Mouse (Mus musculus): ENCODE results near the gene Gm17657. TPM values are rescaled to one million over a fixed set of nuclear protein-coding genes. Genes with fewer than 3 reads are reported as not detected.

Gene Gm17657
- polyA plus RNA-seq, 1 experiment from 2014 or later: not detected

DNA sequence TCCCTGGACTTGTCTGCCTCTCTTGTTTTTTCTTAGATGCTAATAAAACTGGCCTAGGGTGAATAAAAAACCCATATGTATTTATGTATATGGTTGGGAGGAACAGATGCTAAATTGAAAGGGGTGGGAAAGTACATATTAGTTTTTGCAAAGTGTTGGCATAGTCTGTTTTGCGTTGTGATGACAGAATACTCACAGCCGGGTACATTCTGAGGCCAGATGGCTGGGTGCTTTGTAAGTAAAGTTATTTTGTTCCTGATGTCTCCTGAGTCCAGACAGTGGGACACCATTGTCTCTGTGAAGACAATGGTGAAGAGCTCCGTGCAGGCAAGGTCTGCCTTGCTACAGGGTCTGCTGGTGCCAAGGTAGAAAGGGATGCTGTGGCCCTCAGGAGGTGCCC lies 35.3 kb upstream of the Gm17657 start:
- H3K36me3 ChIP-seq (replicated peaks; ENCODE audit: control insufficient read depth, insufficient read depth, low read depth, low read length): no peaks in the 10 kb centered on the region
- H3K9ac ChIP-seq (replicated peaks; ENCODE audit: low read length): no peak overlapping the region
- H3K9me3 ChIP-seq (replicated peaks; ENCODE audit: control insufficient read depth, low read length): no peaks in the 10 kb centered on the region
- ATAC-seq (replicated peaks; ENCODE audit: insufficient number of reproducible peaks, low FRiP score, low TSS enrichment, low read depth) (no peak), DNase-seq (ENCODE audit: low spot score) (no peak)
- H3K4me3 ChIP-seq (ENCODE audit: low read depth, low read length): no peak overlapping the region
- WGBS: 87% methylated on average over 3 of the region's 3 CpGs
- H3K27me3 ChIP-seq (ENCODE audit: control insufficient read depth, insufficient read depth, low read length): no peaks in the 10 kb centered on the region
- H3K4me1 ChIP-seq (ENCODE audit: control insufficient read depth, insufficient read depth, low read length): no peaks in the 10 kb centered on the region
- no peak overlapping the region for H3K4me2 ChIP-seq (ENCODE audit: low read depth, low read length)
- H3K27ac ChIP-seq (replicated peaks; ENCODE audit: low read depth, low read length): no peak overlapping the region

DNA sequence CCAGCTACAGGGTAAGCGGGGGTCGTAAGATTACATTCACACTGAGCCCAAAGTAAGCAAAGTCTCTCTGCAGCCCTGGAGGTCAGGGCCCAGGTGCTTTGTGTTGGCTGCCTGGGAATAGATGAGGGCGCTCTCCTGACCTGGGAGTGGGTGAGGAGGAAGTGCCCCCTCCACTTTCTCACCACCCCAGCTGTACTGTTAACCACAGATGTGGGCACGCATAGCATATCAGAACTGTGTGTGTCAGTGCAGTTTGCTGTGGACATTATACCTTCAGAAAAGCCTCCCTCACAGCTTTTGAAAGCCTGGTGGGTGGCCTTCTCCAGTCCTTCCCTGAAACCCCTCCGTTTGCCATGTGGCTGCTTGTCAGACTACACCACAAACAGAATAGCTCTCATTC lies 34.9 kb upstream of the Gm17657 start:
- H3K4me2 ChIP-seq (ENCODE audit: low read depth, low read length): no peak overlapping the region
- no peak overlapping the region for H3K4me3 ChIP-seq (ENCODE audit: low read depth, low read length)
- no peak overlapping the region for H3K27ac ChIP-seq (replicated peaks; ENCODE audit: low read depth, low read length)
- no peak for DNase-seq (ENCODE audit: low spot score)
- H3K27me3 ChIP-seq (ENCODE audit: control insufficient read depth, insufficient read depth, low read length): no peaks in the 10 kb centered on the region
- no peaks in the 10 kb centered on the region for H3K36me3 ChIP-seq (replicated peaks; ENCODE audit: control insufficient read depth, insufficient read depth, low read depth, low read length)
- 78% methylated on average over 5 of the region's 5 CpGs for WGBS
- no peak for ATAC-seq (replicated peaks; ENCODE audit: insufficient number of reproducible peaks, low FRiP score, low TSS enrichment, low read depth)
- no peaks in the 10 kb centered on the region for H3K4me1 ChIP-seq (ENCODE audit: control insufficient read depth, insufficient read depth, low read length)
- no peak overlapping the region for H3K9ac ChIP-seq (replicated peaks; ENCODE audit: low read length)
- H3K9me3 ChIP-seq (replicated peaks; ENCODE audit: control insufficient read depth, low read length): no peaks in the 10 kb centered on the region

DNA sequence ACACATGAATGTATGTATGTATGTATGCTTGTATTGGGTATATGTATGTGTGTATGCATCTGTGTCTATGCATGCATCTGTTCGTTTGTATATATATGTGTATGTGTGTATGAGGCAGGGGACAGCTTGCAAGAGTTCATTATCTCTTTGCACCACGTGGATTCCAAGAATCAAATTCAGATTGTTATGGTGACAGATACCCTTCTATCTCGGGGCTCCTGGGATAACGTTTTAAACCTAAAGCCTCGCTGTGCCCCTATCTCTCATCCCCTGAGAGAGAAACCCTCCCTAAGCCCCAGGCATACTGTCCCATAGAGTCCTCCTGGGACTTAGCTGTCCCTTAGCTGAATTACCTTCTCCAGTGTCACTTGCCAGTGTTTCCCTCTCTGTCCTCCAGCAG lies 34.1 kb upstream of the Gm17657 start:
- Histone ChIP-seq H3K9me3 (replicated peaks; ENCODE audit: control insufficient read depth, low read length) (no peaks in the 10 kb centered on the region), H3K4me1 (ENCODE audit: control insufficient read depth, insufficient read depth, low read length) (no peaks in the 10 kb centered on the region), H3K27me3 (ENCODE audit: control insufficient read depth, insufficient read depth, low read length) (no peaks in the 10 kb centered on the region), H3K9ac (replicated peaks; ENCODE audit: low read length) (no peak overlapping the region), H3K27ac (replicated peaks; ENCODE audit: low read depth, low read length) (no peak overlapping the region), H3K36me3 (replicated peaks; ENCODE audit: control insufficient read depth, insufficient read depth, low read depth, low read length) (no peaks in the 10 kb centered on the region), H3K4me2 (ENCODE audit: low read depth, low read length) (no peak overlapping the region), H3K4me3 (ENCODE audit: low read depth, low read length) (no peak overlapping the region)
- DNase-seq (ENCODE audit: low spot score): no peak
- no peak for ATAC-seq (replicated peaks; ENCODE audit: insufficient number of reproducible peaks, low FRiP score, low TSS enrichment, low read depth)
- 86% methylated on average over 5 of the region's 5 CpGs for WGBS

GRCm38 (mm10) chr17:29579579-29580126 lies 30.2 kb upstream of the Gm17657 start:
- Histone ChIP-seq H3K36me3 (replicated peaks; ENCODE audit: control insufficient read depth, insufficient read depth, low read depth, low read length) (no peaks in the 10 kb centered on the region; the same call in 1 of the 2 replicates), H3K27me3 (ENCODE audit: control insufficient read depth, insufficient read depth, low read length) (no peaks in the 10 kb centered on the region), H3K9me3 (replicated peaks; ENCODE audit: control insufficient read depth, low read length) (no peaks in the 10 kb centered on the region), H3K9ac (replicated peaks; ENCODE audit: low read length) (no peak overlapping the region), H3K4me3 (ENCODE audit: low read depth, low read length) (no peak overlapping the region), H3K4me1 (ENCODE audit: control insufficient read depth, insufficient read depth, low read length) (no peaks in the 10 kb centered on the region), H3K4me2 (ENCODE audit: low read depth, low read length) (no peak overlapping the region), H3K27ac (replicated peaks; ENCODE audit: low read depth, low read length) (no peak overlapping the region)
- 83% methylated on average over 4 of the region's 4 CpGs for WGBS
- no peak for ATAC-seq (replicated peaks; ENCODE audit: insufficient number of reproducible peaks, low FRiP score, low TSS enrichment, low read depth)
- DNase-seq (ENCODE audit: low spot score): no peak

DNA sequence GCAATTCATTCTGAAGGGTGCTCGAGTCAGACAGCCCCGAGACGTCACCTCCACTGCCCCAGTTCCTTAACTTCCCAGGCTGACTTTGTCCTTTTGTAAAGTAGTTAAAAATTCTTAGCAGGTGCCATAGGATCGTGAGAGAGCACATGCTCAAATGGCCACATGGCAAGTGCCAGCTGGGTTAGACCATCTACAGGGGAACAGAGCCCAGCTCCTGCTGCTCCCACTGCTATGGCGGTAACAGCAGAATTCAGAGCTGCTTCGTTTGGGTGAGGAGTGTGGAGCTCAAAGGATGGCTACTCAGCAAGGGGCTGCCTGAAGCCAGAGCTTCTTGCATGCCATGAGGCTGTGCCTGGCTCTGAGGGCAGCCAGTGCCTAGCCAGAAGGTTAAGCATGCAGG lies 20.4 kb upstream of the Gm17657 start:
- Histone ChIP-seq H3K4me3 (ENCODE audit: low read depth, low read length) (no peak overlapping the region), H3K27ac (replicated peaks; ENCODE audit: low read depth, low read length) (no peak overlapping the region), H3K4me1 (ENCODE audit: control insufficient read depth, insufficient read depth, low read length) (no peaks in the 10 kb centered on the region), H3K9me3 (replicated peaks; ENCODE audit: control insufficient read depth, low read length) (no peaks in the 10 kb centered on the region), H3K36me3 (replicated peaks; ENCODE audit: control insufficient read depth, insufficient read depth, low read depth, low read length) (peaks cover 7% of the 10 kb centered on the region), H3K27me3 (ENCODE audit: control insufficient read depth, insufficient read depth, low read length) (no peaks in the 10 kb centered on the region), H3K4me2 (ENCODE audit: low read depth, low read length) (no peak overlapping the region), H3K9ac (replicated peaks; ENCODE audit: low read length) (no peak overlapping the region)
- WGBS: 92% methylated on average over 6 of the region's 6 CpGs
- DNase-seq (ENCODE audit: low spot score) (no peak), ATAC-seq (replicated peaks; ENCODE audit: insufficient number of reproducible peaks, low FRiP score, low TSS enrichment, low read depth) (no peak)

DNA sequence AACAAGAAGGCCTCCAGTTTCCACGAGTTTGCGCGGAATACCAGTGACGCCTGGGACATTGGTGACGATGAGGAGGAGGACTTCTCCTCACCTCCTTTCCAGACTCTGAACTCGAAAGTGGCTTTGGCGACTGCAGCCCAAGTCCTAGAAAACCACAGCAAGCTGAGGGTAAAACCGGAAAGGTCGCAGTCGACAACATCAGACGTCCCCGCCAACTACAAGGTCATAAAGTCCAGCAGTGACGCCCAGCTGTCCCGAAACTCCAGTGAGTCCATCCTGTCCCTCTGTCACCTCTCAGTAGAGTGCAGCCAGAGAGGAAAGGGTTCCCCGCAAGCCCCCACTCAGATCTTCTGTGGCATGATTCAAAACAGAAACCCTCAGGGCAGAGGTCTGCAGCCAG lies 19.0 kb upstream of the Gm17657 start:
- DNase-seq (ENCODE audit: low spot score) (no peak), ATAC-seq (replicated peaks; ENCODE audit: insufficient number of reproducible peaks, low FRiP score, low TSS enrichment, low read depth) (no peak)
- 88% methylated on average over 15 of the region's 15 CpGs for WGBS
- Histone ChIP-seq H3K27me3 (ENCODE audit: control insufficient read depth, insufficient read depth, low read length) (no peaks in the 10 kb centered on the region), H3K9me3 (replicated peaks; ENCODE audit: control insufficient read depth, low read length) (no peaks in the 10 kb centered on the region), H3K36me3 (replicated peaks; ENCODE audit: control insufficient read depth, insufficient read depth, low read depth, low read length) (peaks cover 7% of the 10 kb centered on the region), H3K4me3 (ENCODE audit: low read depth, low read length) (no peak overlapping the region), H3K4me1 (ENCODE audit: control insufficient read depth, insufficient read depth, low read length) (no peaks in the 10 kb centered on the region), H3K9ac (replicated peaks; ENCODE audit: low read length) (no peak overlapping the region), H3K27ac (replicated peaks; ENCODE audit: low read depth, low read length) (no peak overlapping the region), H3K4me2 (ENCODE audit: low read depth, low read length) (no peak overlapping the region)

- peaks cover under 1% of the 10 kb centered on the region for H3K36me3 ChIP-seq (replicated peaks; ENCODE audit: control insufficient read depth, insufficient read depth, low read depth, low read length)
- no peaks in the 10 kb centered on the region for H3K27me3 ChIP-seq (ENCODE audit: control insufficient read depth, insufficient read depth, low read length)
- H3K9me3 ChIP-seq (replicated peaks; ENCODE audit: control insufficient read depth, low read length): no peaks in the 10 kb centered on the region
- DNase-seq (ENCODE audit: low spot score) (no peak), ATAC-seq (replicated peaks; ENCODE audit: insufficient number of reproducible peaks, low FRiP score, low TSS enrichment, low read depth) (no peak)
- H3K4me2 ChIP-seq (ENCODE audit: low read depth, low read length): no peak overlapping the region
- H3K9ac ChIP-seq (replicated peaks; ENCODE audit: low read length): no peak overlapping the region
- 99% methylated on average over 5 of the region's 5 CpGs for WGBS
- H3K4me1 ChIP-seq (ENCODE audit: control insufficient read depth, insufficient read depth, low read length): no peaks in the 10 kb centered on the region
- H3K4me3 ChIP-seq (ENCODE audit: low read depth, low read length): no peak overlapping the region
- no peak overlapping the region for H3K27ac ChIP-seq (replicated peaks; ENCODE audit: low read depth, low read length)
These were observed 16.1 kb upstream of the Gm17657 start for GRCm38 (mm10) chr17:29565521-29565920.

- Histone ChIP-seq H3K4me3 (ENCODE audit: low read depth, low read length) (no peak overlapping the region), H3K9ac (replicated peaks; ENCODE audit: low read length) (no peak overlapping the region), H3K27ac (replicated peaks; ENCODE audit: low read depth, low read length) (no peak overlapping the region), H3K4me2 (ENCODE audit: low read depth, low read length) (no peak overlapping the region), H3K27me3 (ENCODE audit: control insufficient read depth, insufficient read depth, low read length) (no peaks in the 10 kb centered on the region), H3K9me3 (replicated peaks; ENCODE audit: control insufficient read depth, low read length) (no peaks in the 10 kb centered on the region), H3K4me1 (ENCODE audit: control insufficient read depth, insufficient read depth, low read length) (no peaks in the 10 kb centered on the region), H3K36me3 (replicated peaks; ENCODE audit: control insufficient read depth, insufficient read depth, low read depth, low read length) (no peaks in the 10 kb centered on the region)
- DNase-seq (ENCODE audit: low spot score) (no peak), ATAC-seq (replicated peaks; ENCODE audit: insufficient number of reproducible peaks, low FRiP score, low TSS enrichment, low read depth) (no peak)
- 76% methylated on average over 5 of the region's 5 CpGs for WGBS
These were observed 9.0 kb upstream of the Gm17657 start for GRCm38 (mm10) chr17:29558476-29558875.
